Mouse (Mus musculus): ENCODE results near the gene Rpl41. TPM values are rescaled to one million over a fixed set of nuclear protein-coding genes. Genes with fewer than 3 reads are reported as not detected.

Rpl41 gene
- polyA plus RNA-seq, 1 experiment from 2014 or later, result 2,032 TPM

Small RNA genes within 50 kb of the gene (microRNA-seq; reads per million reads assigned to microRNA genes)
- gene Gm47275, result not detected
- not detected for gene Mir6916
- not detected for gene Mir6917

Other genes starting within 250 kb of the Rpl41 start
- gene Pan2, start 246.0 kb downstream of the Rpl41 start, polyA plus RNA-seq (2015; fragmentation: Nextera tagmentation; extraction: Ambion mirVana), result 27.8 and 28.5 TPM in 2 replicates
- gene Cnpy2, start 226.8 kb downstream of the Rpl41 start, polyA plus RNA-seq (2015; fragmentation: Nextera tagmentation; extraction: Ambion mirVana), result 190 and 195 TPM in 2 replicates
- gene Cs, start 211.6 kb downstream of the Rpl41 start, polyA plus RNA-seq (2015; fragmentation: Nextera tagmentation; extraction: Ambion mirVana), result 247 and 259 TPM in 2 replicates
- 32.2 and 32.7 TPM in 2 replicates for gene Coq10a, start 180.3 kb downstream of the Rpl41 start, polyA plus RNA-seq (2015; fragmentation: Nextera tagmentation; extraction: Ambion mirVana)
- 11.3 and 13.2 TPM in 2 replicates for gene Ankrd52, start 172.2 kb downstream of the Rpl41 start, polyA plus RNA-seq (2015; fragmentation: Nextera tagmentation; extraction: Ambion mirVana)
- 0.10 and 0.25 TPM in 2 replicates for gene Slc39a5, start 148.1 kb downstream of the Rpl41 start, polyA plus RNA-seq (2015; fragmentation: Nextera tagmentation; extraction: Ambion mirVana)
- 139 and 147 TPM in 2 replicates for gene Nabp2, start 137.8 kb downstream of the Rpl41 start, polyA plus RNA-seq (2015; fragmentation: Nextera tagmentation; extraction: Ambion mirVana)
- 121 and 122 TPM in 2 replicates for gene Rnf41, start 137.6 kb downstream of the Rpl41 start, polyA plus RNA-seq (2015; fragmentation: Nextera tagmentation; extraction: Ambion mirVana)
- gene Smarcc2, start 90.1 kb downstream of the Rpl41 start, polyA plus RNA-seq (2015; fragmentation: Nextera tagmentation; extraction: Ambion mirVana), result 215 and 217 TPM in 2 replicates
- 599 and 678 TPM in 2 replicates for gene Myl6, start 55.2 kb downstream of the Rpl41 start, polyA plus RNA-seq (2015; fragmentation: Nextera tagmentation; extraction: Ambion mirVana)
- gene Myl6b, start 50.6 kb downstream of the Rpl41 start, polyA plus RNA-seq (2015; fragmentation: Nextera tagmentation; extraction: Ambion mirVana), result 5.4 and 5.9 TPM in 2 replicates
- 9.0 and 9.6 TPM in 2 replicates for gene Esyt1, start 23.4 kb downstream of the Rpl41 start, polyA plus RNA-seq (2015; fragmentation: Nextera tagmentation; extraction: Ambion mirVana)
- gene Zc3h10, start 1.5 kb downstream of the Rpl41 start, polyA plus RNA-seq (2015; fragmentation: Nextera tagmentation; extraction: Ambion mirVana), result 20.9 and 21.7 TPM in 2 replicates
- 149 and 152 TPM in 2 replicates for gene Pa2g4, start 16.7 kb upstream of the Rpl41 start, polyA plus RNA-seq (2015; fragmentation: Nextera tagmentation; extraction: Ambion mirVana)
- gene Erbb3, start 40.3 kb upstream of the Rpl41 start, polyA plus RNA-seq (2015; fragmentation: Nextera tagmentation; extraction: Ambion mirVana), result 0.46 and 0.62 TPM in 2 replicates
- 358 and 398 TPM in 2 replicates for gene Rps26, start 77.4 kb upstream of the Rpl41 start, polyA plus RNA-seq (2015; fragmentation: Nextera tagmentation; extraction: Ambion mirVana)
- gene Ikzf4, start 96.7 kb upstream of the Rpl41 start, polyA plus RNA-seq (2015; fragmentation: Nextera tagmentation; extraction: Ambion mirVana), result 9.0 and 15.6 TPM in 2 replicates
- 11.2 and 12.7 TPM in 2 replicates for gene Suox, start 124.8 kb upstream of the Rpl41 start, polyA plus RNA-seq (2015; fragmentation: Nextera tagmentation; extraction: Ambion mirVana)
- gene Rab5b, start 147.0 kb upstream of the Rpl41 start, polyA plus RNA-seq (2015; fragmentation: Nextera tagmentation; extraction: Ambion mirVana), result 128 and 131 TPM in 2 replicates
- 0.14 and 0.25 TPM in 2 replicates for gene Pmel, start 154.9 kb upstream of the Rpl41 start, polyA plus RNA-seq (2015; fragmentation: Nextera tagmentation; extraction: Ambion mirVana)
- gene Cdk2, start 155.7 kb upstream of the Rpl41 start, polyA plus RNA-seq (2015; fragmentation: Nextera tagmentation; extraction: Ambion mirVana), result 29.7 and 37.8 TPM in 2 replicates
- gene Dgka, start 195.6 kb upstream of the Rpl41 start, polyA plus RNA-seq (2015; fragmentation: Nextera tagmentation; extraction: Ambion mirVana), result 4.6 and 5.1 TPM in 2 replicates
- gene Pym1, start 198.6 kb upstream of the Rpl41 start, polyA plus RNA-seq (2015; fragmentation: Nextera tagmentation; extraction: Ambion mirVana), result 37.9 and 43.6 TPM in 2 replicates
- 0.54 and 0.73 TPM in 2 replicates for gene Mmp19, start 241.6 kb upstream of the Rpl41 start, polyA plus RNA-seq (2015; fragmentation: Nextera tagmentation; extraction: Ambion mirVana)

Data from forebrain, embryonic 16.5 days (tissue).